Mouse (Mus musculus) limb, embryonic 10.5 days (tissue): Measurements from ENCODE around the gene Slc26a6. TPM values are rescaled to one million over a fixed set of nuclear protein-coding genes. Genes with fewer than 3 reads are reported as not detected.
A peak's percentile ranks its signal among the peaks of the same experiment; 100 is the strongest.

Source experiments
- DNase-seq: peaks from one replicate; pipeline ENCODE4 v3.0.0-alpha.2; 2017; ENCODE audit warnings: low spot score
- H3K27ac ChIP-seq: fragments of 300-500 bp; sonication (generic); 2 replicates; pipeline ENCODE4 v1.5.1; 2016; ENCODE audit warnings: mild to moderate bottlenecking
- H3K27me3 ChIP-seq: fragments of 300-500 bp; sonication (generic); 2 replicates; pipeline ENCODE4 v1.6.1; 2016; ENCODE audit warnings: low read depth, mild to moderate bottlenecking; ENCODE audit not compliant: poor library complexity, severe bottlenecking
- H3K36me3 ChIP-seq: fragments of 300-500 bp; sonication (generic); 2 replicates; pipeline ENCODE4 v1.6.1; 2016; ENCODE audit warnings: mild to moderate bottlenecking, moderate library complexity
- H3K4me1 ChIP-seq: fragments of 300-500 bp; sonication (generic); 2 replicates; pipeline ENCODE4 v1.6.1; 2016
- H3K4me3 ChIP-seq: fragments of 300-500 bp; sonication (generic); 2 replicates; pipeline ENCODE4 v1.5.1; 2016; ENCODE audit warnings: mild to moderate bottlenecking, moderate library complexity
- H3K9me3 ChIP-seq: fragments of 300-500 bp; sonication (generic); replicated peaks from 2 replicates; pipeline ENCODE4 v1.6.1; 2016; ENCODE audit warnings: mild to moderate bottlenecking
- WGBS: fragments of 180-500 bp; shearing (Covaris S2); methylation state at CpG from one replicate; pipeline ENCODE4 v1.1.7; 2016; 5-methylcytosine and 5-hydroxymethylcytosine counted together
- polyA plus RNA-seq: library from polyadenylated mRNA; unstranded; fragments of >200 nt; fragmentation: Nextera tagmentation; extraction: Ambion mirVana; gene quantifications from 2 replicates; pipeline ENCODE4 v1.2.1, GENCODE M21; 2016

Gene Slc26a6
- polyA plus RNA-seq, 1 experiment from 2014 or later = 13.7 TPM

- peak; percentile 89 for DNase-seq
- H3K27me3 ChIP-seq = peaks cover 8% of the 10 kb centered on the region; the same call in 1 of the 2 replicates
- H3K36me3 ChIP-seq = peaks cover 30% of the 10 kb centered on the region
- peak overlapping the region; percentile 87 for H3K27ac ChIP-seq
- under 1% methylated on average over 28 of the region's 28 CpGs for WGBS
- H3K4me1 ChIP-seq = peaks cover 28% of the 10 kb centered on the region
- H3K4me3 ChIP-seq = peak overlapping the region; percentile 74
- no peaks in the 10 kb centered on the region for H3K9me3 ChIP-seq
Observed at GRCm38 (mm10) chr9:108854241-108854696, 1.2 kb downstream of the Slc26a6 start.

GRCm38 (mm10) chr9:108855335-108855734, 2.3 kb downstream of the Slc26a6 start:
- Histone ChIP-seq H3K4me3 (peak overlapping the region; percentile 74), H3K27ac (no peak overlapping the region), H3K9me3 (no peaks in the 10 kb centered on the region), H3K36me3 (peaks cover 37% of the 10 kb centered on the region), H3K27me3 (peaks cover 8% of the 10 kb centered on the region; the same call in 1 of the 2 replicates), H3K4me1 (peaks cover 28% of the 10 kb centered on the region)
- WGBS = 61% methylated on average over 5 of the region's 5 CpGs
- DNase-seq = no peak

GRCm38 (mm10) chr9:108858792-108859527, 5.9 kb downstream of the Slc26a6 start:
- Histone ChIP-seq H3K27me3 (peaks cover 8% of the 10 kb centered on the region; the same call in 1 of the 2 replicates), H3K4me3 (no peak overlapping the region), H3K36me3 (peaks cover 52% of the 10 kb centered on the region), H3K27ac (no peak overlapping the region), H3K4me1 (peaks cover 12% of the 10 kb centered on the region), H3K9me3 (no peaks in the 10 kb centered on the region)
- no peak for DNase-seq
- WGBS = 79% methylated on average over 8 of the region's 8 CpGs

GRCm38 (mm10) chr9:108912308-108912707, 59.2 kb downstream of the Slc26a6 start:
- no peak overlapping the region for H3K4me3 ChIP-seq
- no peaks in the 10 kb centered on the region; the same call in 1 of the 2 replicates for H3K36me3 ChIP-seq
- no peaks in the 10 kb centered on the region for H3K9me3 ChIP-seq
- H3K27ac ChIP-seq = no peak overlapping the region
- H3K4me1 ChIP-seq = no peaks in the 10 kb centered on the region
- DNase-seq = no peak
- H3K27me3 ChIP-seq = no peaks in the 10 kb centered on the region
- WGBS = 75% methylated on average over 6 of the region's 6 CpGs

- no peaks in the 10 kb centered on the region for H3K4me1 ChIP-seq
- no peaks in the 10 kb centered on the region for H3K9me3 ChIP-seq
- H3K27me3 ChIP-seq = no peaks in the 10 kb centered on the region
- no peak overlapping the region for H3K4me3 ChIP-seq
- no peaks in the 10 kb centered on the region; the same call in 1 of the 2 replicates for H3K36me3 ChIP-seq
- H3K27ac ChIP-seq = no peak overlapping the region
- WGBS = 88% methylated on average over 7 of the region's 7 CpGs
- DNase-seq = no peak
Observed at GRCm38 (mm10) chr9:108913161-108913560, 60.1 kb downstream of the Slc26a6 start.

GRCm38 (mm10) chr9:108913621-108914020, 60.5 kb downstream of the Slc26a6 start:
- no peak for DNase-seq
- Histone ChIP-seq H3K27ac (no peak overlapping the region), H3K4me1 (no peaks in the 10 kb centered on the region), H3K27me3 (no peaks in the 10 kb centered on the region), H3K4me3 (no peak overlapping the region), H3K36me3 (no peaks in the 10 kb centered on the region; the same call in 1 of the 2 replicates), H3K9me3 (no peaks in the 10 kb centered on the region)
- 82% methylated on average over 10 of the region's 10 CpGs for WGBS

- H3K27me3 ChIP-seq = no peaks in the 10 kb centered on the region
- DNase-seq = no peak
- H3K4me1 ChIP-seq = no peaks in the 10 kb centered on the region
- no peaks in the 10 kb centered on the region for H3K9me3 ChIP-seq
- H3K4me3 ChIP-seq = no peak within 1 kb of the TSS
- no peak within 1 kb of the TSS for H3K27ac ChIP-seq
- 79% methylated on average over 6 of the region's 6 CpGs for WGBS
- no peaks in the 10 kb centered on the region; the same call in 1 of the 2 replicates for H3K36me3 ChIP-seq
Observed at GRCm38 (mm10) chr9:108914491-108914890, 61.4 kb downstream of the Slc26a6 start, which contains the start of gene Tmem89. Tmem89 (plus strand) TSS chr9:108914619.

GRCm38 (mm10) chr9:108925897-108926296, 72.8 kb downstream of the Slc26a6 start:
- no peaks in the 10 kb centered on the region for H3K27me3 ChIP-seq
- no peak overlapping the region for H3K4me3 ChIP-seq
- no peaks in the 10 kb centered on the region for H3K36me3 ChIP-seq
- no peak for DNase-seq
- whole genome bisulfite sequencing = 68% methylated on average over 8 of the region's 8 CpGs
- peaks cover 12% of the 10 kb centered on the region for H3K4me1 ChIP-seq
- H3K9me3 ChIP-seq = no peaks in the 10 kb centered on the region
- H3K27ac ChIP-seq = no peak overlapping the region

GRCm38 (mm10) chr9:108928424-108928823, 75.3 kb downstream of the Slc26a6 start:
- WGBS = 82% methylated on average over 3 of the region's 3 CpGs
- no peaks in the 10 kb centered on the region for H3K27me3 ChIP-seq
- no peak overlapping the region for H3K4me3 ChIP-seq
- H3K9me3 ChIP-seq = no peaks in the 10 kb centered on the region
- no peak overlapping the region for H3K27ac ChIP-seq
- no peak for DNase-seq
- no peaks in the 10 kb centered on the region for H3K36me3 ChIP-seq
- H3K4me1 ChIP-seq = peaks cover 10% of the 10 kb centered on the region

- peak overlapping the region; percentile 71 for H3K4me3 ChIP-seq
- WGBS = 18% methylated on average over 3 of the region's 3 CpGs
- H3K27ac ChIP-seq = peak overlapping the region; percentile 89; the same call in 1 of the 2 replicates
- no peak for DNase-seq
- peaks cover 9% of the 10 kb centered on the region for H3K4me1 ChIP-seq
- no peaks in the 10 kb centered on the region for H3K9me3 ChIP-seq
- H3K27me3 ChIP-seq = no peaks in the 10 kb centered on the region
- H3K36me3 ChIP-seq = peaks cover 33% of the 10 kb centered on the region
Observed at GRCm38 (mm10) chr9:108935991-108936390, 82.9 kb downstream of the Slc26a6 start.

GRCm38 (mm10) chr9:108936418-108937364, 83.6 kb downstream of the Slc26a6 start, which contains the start of gene Uqcrc1:
Uqcrc1 (plus strand) TSS chr9:108936633.
- 1% methylated on average over 58 of the region's 58 CpGs for WGBS
- Histone ChIP-seq H3K9me3 (no peaks in the 10 kb centered on the region), H3K27me3 (no peaks in the 10 kb centered on the region), H3K36me3 (peaks cover 40% of the 10 kb centered on the region), H3K27ac (peak within 1 kb of the TSS; percentile 89), H3K4me1 (peaks cover 9% of the 10 kb centered on the region), H3K4me3 (peak within 1 kb of the TSS; percentile 71)
- DNase-seq = peak; percentile 96

GRCm38 (mm10) chr9:108945111-108945510, 92.0 kb downstream of the Slc26a6 start:
- H3K36me3 ChIP-seq = peaks cover 98% of the 10 kb centered on the region
- no peaks in the 10 kb centered on the region for H3K27me3 ChIP-seq
- H3K27ac ChIP-seq = no peak overlapping the region
- H3K9me3 ChIP-seq = no peaks in the 10 kb centered on the region
- no peak overlapping the region for H3K4me3 ChIP-seq
- DNase-seq = no peak
- WGBS = 85% methylated on average over 9 of the region's 9 CpGs
- H3K4me1 ChIP-seq = peaks cover 21% of the 10 kb centered on the region
